Mouse (Mus musculus): ENCODE data around the gene Mipep. TPM values are rescaled to one million over a fixed set of nuclear protein-coding genes. Genes with fewer than 3 reads are reported as not detected.

Mipep gene
- total RNA-seq (2022), result 10 to 100 TPM; 35.0 to 37.7 (median 36.3) TPM

- peak; percentile 64 to 68 for DNase-seq (ENCODE audit: low spot score in 2 of 2)
Observed at GRCm38 (mm10) chr14:60784427-60785315, at the start of gene Mipep. Gene Mipep (plus strand): TSS chr14:60784573.

- no peak for DNase-seq (ENCODE audit: low spot score in 2 of 2)
Observed at GRCm38 (mm10) chr14:60735206-60735605, 49.2 kb upstream of the Mipep start.

- no peak for DNase-seq (ENCODE audit: low spot score in 2 of 2)
Observed at GRCm38 (mm10) chr14:60735848-60736547, 48.4 kb upstream of the Mipep start.

- DNase-seq (ENCODE audit: low spot score in 2 of 2), result no peak
Observed at GRCm38 (mm10) chr14:60736591-60737192, 47.7 kb upstream of the Mipep start.

- DNase-seq (ENCODE audit: low spot score in 2 of 2), result no peak
Observed at GRCm38 (mm10) chr14:60737202-60737611, 47.2 kb upstream of the Mipep start.

- no peak for DNase-seq (ENCODE audit: low spot score in 2 of 2)
Observed at GRCm38 (mm10) chr14:60738434-60738938, 45.9 kb upstream of the Mipep start.

- no peak for DNase-seq (ENCODE audit: low spot score in 2 of 2)
Observed at GRCm38 (mm10) chr14:60739155-60739554, 45.2 kb upstream of the Mipep start.

GRCm38 (mm10) chr14:60739616-60740015 lies 44.8 kb upstream of the Mipep start:
- no peak for DNase-seq (ENCODE audit: low spot score in 2 of 2)

GRCm38 (mm10) chr14:60740507-60740906 lies 43.9 kb upstream of the Mipep start:
- DNase-seq (ENCODE audit: low spot score in 2 of 2), result no peak

GRCm38 (mm10) chr14:60741033-60741432 lies 43.3 kb upstream of the Mipep start:
- DNase-seq (ENCODE audit: low spot score in 2 of 2), result no peak

GRCm38 (mm10) chr14:60741490-60741981 lies 42.8 kb upstream of the Mipep start:
- no peak for DNase-seq (ENCODE audit: low spot score in 2 of 2)

- DNase-seq (ENCODE audit: low spot score in 2 of 2), result no peak
Observed at GRCm38 (mm10) chr14:60743681-60744080, 40.7 kb upstream of the Mipep start.

GRCm38 (mm10) chr14:60745201-60745600 lies 39.2 kb upstream of the Mipep start:
- DNase-seq (ENCODE audit: low spot score in 2 of 2), result no peak

- no peak for DNase-seq (ENCODE audit: low spot score in 2 of 2)
Observed at GRCm38 (mm10) chr14:60746141-60746540, 38.2 kb upstream of the Mipep start.

GRCm38 (mm10) chr14:60747154-60747870 lies 37.1 kb upstream of the Mipep start:
- DNase-seq (ENCODE audit: low spot score in 2 of 2), result no peak

GRCm38 (mm10) chr14:60749880-60750279 lies 34.5 kb upstream of the Mipep start:
- DNase-seq (ENCODE audit: low spot score in 2 of 2), result no peak

GRCm38 (mm10) chr14:60751581-60751980 lies 32.8 kb upstream of the Mipep start:
- DNase-seq (ENCODE audit: low spot score in 2 of 2), result no peak

- DNase-seq (ENCODE audit: low spot score in 2 of 2), result no peak
Observed at GRCm38 (mm10) chr14:60752892-60753800, 31.2 kb upstream of the Mipep start.

GRCm38 (mm10) chr14:60753801-60754126 lies 30.6 kb upstream of the Mipep start:
- DNase-seq (ENCODE audit: low spot score in 2 of 2), result no peak

- DNase-seq (ENCODE audit: low spot score in 2 of 2), result no peak
Observed at GRCm38 (mm10) chr14:60754656-60755055, 29.7 kb upstream of the Mipep start.

Measured in gastrocnemius, adult 8-10 months (tissue).